Mouse (Mus musculus) adrenal gland, postnatal 25 days (tissue): ENCODE measurements around the gene Uaca. TPM values are rescaled to one million over a fixed set of nuclear protein-coding genes. Genes with fewer than 3 reads are reported as not detected.

Source experiments
- DNase-seq: peaks from one replicate; pipeline ENCODE4 v3.0.0; 2021; ENCODE audit warnings: mixed read lengths
- total RNA-seq: library from RNA; stranded (reverse); gene quantifications from 2 replicates; pipeline ENCODE4 v1.2.3, GENCODE M21; 2021

Uaca gene
- total RNA-seq, 1 experiment from 2014 or later, result 48.6 TPM

DNA sequence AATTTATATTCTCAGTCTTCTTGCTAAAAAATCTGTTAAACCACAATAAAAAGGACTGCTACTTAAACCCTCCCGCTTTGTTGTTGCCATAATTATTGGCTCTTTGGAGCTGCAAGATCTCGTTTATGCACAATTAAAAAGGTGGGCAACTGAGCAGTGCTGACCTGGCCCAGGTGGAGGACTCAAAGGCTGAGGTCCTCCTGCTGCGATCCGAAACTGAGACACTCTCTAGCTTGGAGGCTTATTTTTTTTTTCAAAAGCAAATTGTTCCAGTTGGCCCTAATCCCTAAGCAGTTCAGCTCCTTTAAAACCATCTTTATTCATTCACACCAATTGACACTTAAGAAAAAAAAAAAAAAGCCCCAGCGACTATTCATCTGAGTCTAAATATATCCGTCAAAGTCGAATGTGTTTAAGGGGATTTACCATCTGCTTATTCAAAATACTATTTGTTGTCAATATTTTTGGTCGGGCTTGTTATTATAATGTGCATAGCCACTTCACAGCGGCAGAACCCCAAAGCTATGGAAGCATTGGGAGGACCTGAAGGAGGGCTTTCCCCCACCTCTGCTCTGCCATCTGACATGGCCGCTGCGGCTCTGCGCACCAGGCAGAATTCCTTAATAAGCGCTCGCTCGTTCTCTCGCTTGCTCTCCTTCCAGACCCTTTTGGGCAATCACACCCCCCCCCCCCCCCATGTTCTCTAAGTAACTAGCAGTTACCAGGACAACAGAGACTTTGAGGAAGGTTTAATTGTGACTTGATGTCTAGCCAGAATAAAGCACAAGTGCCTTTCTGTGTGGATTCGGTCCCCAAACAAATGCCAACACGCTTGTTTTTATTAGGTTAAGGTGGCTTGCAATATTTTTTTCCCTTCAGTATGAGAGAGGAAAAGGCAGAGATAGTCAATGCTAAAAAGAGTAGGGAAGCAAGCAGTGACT, 92.4 kb downstream of the Uaca start:
- no peak for DNase-seq

DNA sequence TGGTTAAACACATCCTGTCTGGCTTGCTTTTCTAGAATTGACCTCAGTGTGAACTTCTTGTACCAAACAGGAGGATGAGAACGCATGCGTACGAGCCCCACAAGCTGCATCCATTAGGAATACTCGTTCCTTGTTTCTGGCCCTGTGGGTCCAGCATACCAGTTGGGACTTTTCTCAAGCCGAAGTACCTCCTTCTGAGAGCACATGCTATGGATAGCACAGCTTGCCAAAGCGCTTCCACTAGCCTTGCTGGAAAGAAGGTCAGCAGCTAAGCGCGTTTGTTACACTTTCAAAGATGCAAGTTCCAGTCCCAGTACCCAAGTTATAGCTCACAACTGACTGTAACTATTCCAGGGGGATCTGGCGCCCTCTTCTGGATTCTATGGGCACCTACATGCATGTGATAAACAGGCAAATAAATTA, 93.1 kb downstream of the Uaca start:
- no peak for DNase-seq

DNA sequence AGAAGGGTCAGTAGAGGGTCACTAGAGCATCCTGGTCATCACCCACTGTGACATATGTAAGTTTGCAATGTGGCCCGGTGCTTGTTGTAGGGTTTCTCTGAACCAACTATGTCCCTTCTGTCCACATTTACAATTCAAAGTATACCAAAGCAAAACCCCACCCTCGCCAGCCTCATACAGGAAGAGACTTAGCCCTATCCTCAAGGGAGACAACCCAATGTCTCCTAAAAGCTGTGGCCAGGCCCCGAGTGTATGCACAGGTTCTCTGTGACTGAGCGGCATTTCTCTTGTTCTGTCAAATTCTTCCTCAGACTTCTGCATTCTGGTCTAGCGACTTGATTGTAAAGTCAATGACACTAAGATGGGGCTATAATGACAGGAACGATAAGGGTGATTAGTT, 99.2 kb downstream of the Uaca start:
- no peak for DNase-seq

DNA sequence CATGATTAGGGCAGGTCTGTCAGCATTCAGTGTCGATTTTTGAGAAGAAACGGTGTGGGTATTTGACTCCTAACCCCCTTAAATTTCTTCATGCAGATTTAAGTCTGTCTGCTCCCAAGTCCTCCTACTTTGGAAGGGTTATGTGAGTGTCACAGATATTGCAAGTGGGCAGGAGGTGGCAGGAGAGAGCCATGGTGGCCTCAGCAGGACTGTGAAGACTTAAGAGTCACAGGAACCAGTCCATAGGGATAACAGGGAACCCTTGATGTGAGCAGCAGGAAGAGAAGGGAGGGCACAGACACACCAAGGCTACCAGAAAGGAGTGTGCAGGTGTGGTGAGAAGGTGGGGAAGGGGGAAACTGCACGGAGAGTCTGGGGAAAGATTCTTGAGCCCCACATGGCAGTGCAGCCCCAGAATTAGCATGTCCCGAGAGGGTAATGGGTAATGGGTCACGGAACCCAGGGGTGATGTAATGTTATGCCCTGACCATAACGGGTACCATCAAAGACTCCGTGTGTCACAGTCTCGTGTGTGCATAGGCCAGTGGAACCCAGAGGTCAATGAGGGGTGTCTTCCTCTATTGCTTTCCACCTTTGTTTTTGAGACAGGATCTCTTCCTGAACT, 101.3 kb downstream of the Uaca start:
- DNase-seq, result peak; percentile 73

DNA sequence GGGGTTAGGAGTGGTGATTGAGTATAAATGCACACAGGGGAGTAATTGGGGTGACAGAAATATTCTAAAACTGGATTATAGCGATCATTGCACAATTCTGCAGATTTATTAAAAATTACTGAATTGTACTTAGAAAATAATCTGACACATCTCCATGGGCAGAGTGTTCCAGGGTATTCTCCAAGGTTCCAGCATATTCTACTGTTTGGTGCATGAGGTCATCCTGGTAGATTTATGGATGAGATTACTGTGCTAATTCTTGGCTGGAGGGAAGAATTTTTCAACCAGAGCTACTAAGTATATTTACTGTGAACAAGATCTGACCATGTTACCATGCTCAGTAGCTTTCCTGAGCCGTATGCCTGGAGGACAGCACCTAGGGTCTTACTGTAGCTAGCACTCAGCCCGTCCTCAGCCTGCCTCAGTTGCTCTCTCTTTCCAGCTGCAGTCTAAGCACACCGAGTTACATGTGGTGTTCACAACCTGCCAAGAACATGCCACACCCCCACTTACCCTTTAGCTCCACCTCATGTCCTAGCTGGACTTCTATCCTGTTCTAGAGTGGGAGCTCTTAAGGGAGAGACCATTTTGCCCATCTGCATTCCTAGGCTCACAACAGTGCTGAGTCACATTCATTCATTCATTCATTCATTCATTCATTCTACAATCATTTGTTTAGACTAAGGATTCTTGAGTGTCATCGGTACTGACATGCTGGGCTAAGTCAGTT, 104.1 kb downstream of the Uaca start:
- no peak for DNase-seq

DNA sequence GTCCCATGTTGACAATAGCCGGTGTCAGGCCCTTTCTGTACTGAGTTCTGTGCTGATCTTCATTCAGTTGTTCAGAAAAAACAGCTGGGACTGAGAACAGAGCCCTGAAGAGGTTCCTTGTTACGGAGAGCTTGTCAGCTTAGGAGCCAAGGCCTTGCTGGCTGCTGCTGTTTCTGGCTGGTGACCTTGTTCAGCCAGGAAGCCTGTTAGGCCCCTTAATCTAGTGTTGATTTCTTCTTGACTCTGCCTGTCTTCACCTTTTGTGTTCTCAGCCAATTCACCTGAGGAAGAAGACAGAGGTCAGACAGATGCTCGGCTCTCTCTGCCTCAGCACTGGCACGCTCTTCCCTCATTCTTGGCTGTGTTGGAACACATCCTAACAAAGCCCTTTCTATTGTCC, 104.9 kb downstream of the Uaca start:
- no peak for DNase-seq

DNA sequence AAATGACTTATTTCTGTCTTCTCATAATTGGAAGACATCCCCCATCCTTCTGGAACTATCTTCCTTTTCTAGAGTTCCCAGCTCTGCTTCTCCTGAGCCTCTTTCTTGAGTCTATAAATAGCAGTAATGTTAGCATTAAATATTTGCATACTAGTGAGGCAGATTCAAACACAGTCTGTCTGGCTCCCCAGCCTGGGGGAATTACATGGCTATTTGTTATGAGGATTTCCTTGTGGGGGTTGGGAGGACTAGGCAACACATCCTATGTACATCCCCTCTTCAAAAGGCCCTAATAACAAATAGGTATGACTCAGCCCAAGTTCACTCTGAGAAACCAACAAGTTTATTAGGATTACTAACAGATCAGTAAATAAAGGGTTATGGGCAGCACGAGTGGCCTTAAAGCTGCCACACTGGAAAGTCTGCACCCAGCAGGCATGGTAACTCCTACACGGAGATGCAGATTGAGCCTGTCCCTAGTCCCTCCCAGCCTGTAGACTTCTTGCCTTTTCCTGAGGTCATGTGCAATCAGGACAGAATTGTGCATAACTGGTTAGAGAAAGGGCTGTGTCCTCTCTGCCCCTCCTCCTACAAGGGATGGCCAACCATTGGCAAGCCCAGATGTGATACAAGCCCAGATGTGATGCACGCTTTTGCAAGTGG, 105.6 kb downstream of the Uaca start:
- no peak for DNase-seq

DNA sequence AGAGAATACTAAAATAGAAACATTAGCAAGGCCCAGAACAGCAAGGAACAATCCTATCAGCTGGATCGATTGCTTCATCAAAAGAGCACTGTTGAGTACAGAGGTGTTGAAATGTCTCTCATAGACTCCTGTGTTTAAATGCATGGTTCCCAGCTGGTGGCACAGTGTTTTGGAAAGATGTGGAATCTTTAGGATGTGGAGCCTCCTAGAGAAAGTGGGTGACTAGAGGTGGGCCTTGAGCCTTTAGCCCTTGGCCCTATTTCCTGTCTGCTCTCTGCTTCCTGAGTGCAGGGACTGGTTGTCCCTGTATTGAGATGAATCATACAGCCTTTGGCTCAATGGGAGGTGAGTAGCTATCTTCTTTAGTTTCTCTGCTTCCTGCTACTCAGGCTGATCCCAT, 117.9 kb downstream of the Uaca start:
- DNase-seq, result no peak

DNA sequence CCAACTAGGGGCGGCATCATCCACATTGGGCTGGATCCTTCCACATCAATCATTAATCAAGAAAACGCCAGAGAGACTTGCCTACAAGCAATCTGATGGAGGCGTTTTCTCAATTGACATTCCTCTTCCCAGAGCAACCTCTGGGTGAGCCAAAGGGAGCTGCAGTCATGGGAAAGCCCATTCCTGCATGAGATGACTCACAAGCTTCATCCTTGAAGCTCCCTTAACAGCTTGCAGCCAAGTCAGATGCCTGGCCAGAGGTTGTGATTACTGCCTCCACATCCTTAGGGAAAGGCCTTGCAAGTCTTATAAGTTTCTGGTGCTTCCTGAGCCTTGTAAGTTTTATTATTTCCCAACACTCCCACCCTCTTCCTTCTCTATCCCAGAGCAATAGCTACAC, 119.3 kb downstream of the Uaca start:
- peak; percentile 13 for DNase-seq

DNA sequence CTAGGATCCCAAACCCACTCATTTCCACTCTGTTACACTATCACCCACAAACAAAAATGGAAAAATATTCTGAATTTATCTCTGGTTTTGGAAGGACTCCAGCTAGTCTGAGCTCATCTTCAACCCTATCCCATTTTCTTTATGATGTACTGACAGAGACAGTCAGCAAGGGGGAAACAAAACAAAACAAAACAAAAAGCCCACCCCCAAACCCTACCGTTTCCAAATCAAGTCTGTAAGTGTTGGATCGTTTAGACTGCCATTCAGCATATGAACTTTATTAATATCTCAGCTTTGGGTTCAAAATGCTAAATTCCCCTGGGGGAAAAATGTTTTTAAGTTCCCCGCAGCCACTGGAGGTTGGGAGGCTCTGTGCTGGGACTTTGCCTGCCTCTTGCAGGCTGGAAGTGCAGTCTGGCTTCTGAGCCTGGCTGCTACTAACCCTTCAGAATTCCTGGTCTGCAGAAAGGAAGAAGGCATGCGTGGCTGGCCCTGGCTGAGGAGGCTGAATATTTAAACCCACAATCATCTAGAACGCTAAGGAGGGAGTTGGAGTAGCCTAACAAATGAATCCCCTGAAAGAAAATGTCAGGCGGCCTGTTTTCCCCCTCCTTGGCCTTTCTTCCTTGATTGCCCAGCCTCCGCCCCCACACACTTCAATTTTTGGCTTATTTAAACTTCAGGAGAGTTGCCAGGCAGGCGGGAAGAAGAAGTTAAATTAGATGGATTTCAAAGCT, 125.8 kb downstream of the Uaca start:
- DNase-seq, result no peak

DNA sequence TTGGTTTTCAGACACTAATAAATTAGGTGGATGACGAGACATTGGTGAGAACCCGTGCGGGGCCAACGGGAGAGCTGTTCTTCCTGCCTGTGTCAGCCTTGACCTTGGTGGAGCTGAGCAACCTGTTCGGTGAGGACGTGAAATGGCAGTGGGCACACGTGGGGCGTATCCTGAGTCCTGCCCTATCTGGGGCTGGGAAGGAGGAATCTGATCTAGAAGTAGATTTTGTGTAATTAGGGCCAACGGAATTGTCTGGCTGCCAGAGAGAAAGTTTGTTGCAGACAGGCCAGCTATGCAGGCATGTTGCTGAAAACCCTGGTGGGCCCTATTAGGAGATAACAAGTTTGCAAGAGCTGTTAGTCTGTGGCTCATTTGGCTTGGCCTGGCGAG, 126.3 kb downstream of the Uaca start:
- peak; percentile 31 for DNase-seq

DNA sequence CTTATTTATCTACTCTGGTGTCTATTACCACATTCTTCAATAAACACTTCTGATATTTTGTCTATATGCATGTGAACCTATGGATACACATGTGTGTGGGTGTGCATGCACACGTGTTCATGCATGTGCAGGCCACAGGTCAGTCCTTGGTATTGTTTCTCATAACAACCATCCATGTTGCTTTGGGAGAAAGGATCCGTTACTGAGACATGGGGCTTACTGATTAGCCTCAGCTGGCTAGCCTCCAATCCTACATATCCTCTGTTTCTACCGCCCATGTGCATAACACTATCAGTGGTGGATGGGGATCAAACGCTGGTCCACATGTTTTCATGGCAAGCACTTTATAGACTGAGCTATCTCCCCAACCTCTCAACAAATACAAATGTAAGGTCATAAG, 126.9 kb downstream of the Uaca start:
- DNase-seq, result no peak

DNA sequence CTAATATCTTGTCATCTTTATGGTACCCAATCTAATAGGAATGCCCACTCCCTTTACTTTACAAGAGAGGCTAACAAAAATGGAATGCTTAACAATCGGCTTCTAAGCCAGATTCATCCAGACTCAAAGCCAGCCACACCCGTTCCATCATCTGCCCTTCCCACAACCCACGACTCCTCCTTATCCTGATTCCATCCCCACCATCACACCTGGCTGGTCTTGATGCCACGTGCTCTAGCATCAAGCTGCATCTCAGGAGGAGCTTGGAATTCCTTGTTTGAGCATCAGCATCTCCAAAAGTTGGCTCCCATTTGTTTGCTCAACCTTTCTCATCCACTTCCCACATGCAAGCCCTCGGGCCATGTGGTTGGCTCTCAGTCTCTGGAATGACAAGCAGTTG, 127.5 kb downstream of the Uaca start:
- DNase-seq, result no peak

DNA sequence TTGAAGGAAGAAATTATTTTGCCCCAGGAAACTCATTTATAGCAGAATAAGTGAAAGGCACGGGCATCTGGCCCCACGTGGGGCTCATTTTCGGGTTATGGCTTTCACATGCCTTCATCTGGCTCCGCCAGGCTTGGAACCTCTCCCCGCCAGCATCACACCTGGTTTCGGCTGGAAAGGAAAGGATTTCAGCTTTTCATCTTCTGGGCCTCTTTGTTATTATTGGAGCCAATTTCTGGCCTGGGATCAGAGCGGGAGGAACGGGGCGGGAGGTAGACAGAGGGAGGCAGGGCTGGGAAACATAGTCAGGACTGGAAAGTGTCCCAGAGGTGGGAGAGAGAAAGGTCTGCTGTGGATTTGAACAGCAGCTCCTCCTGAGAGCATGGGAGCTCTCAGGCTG, 132.0 kb downstream of the Uaca start:
- DNase-seq, result no peak

DNA sequence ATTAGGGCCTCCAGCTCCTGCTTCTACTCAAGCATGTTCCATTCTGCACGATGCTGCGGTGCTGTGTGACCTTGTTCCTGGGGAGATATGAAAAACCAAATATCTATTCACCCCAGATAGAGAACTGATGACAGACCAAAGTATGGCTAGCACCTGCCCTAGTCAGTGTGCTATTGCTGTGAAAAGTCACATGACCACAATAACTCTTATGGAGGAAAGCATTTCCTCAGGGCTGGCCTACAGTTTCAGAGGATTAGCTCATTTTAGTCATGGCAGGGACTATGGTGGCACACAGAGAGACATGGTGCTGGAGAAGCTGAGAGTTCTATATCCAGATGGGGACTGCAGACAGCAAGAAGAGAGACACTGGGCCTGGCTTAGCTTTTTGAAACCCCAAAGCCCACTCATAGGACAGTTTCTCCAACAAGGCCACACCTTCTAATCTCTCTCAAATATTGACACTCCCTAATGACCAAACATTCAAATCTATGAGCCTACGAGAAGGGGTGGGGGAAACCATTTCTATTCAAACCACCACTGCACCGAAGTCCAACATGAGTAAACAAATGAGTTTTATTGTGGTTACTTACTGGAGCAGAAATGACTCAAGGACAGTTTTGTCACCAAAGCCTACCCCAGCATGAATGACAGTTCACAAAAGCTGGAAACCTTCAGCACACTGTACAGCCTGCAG, 135.1 kb downstream of the Uaca start:
- DNase-seq, result no peak

Other genes with a start within 250 kb of the Uaca start
- gene Lrrc49, start 106.4 kb upstream of the Uaca start, total RNA-seq, result 17.4 and 25.7 TPM in 2 replicates
- gene Larp6, start 81.6 kb upstream of the Uaca start, total RNA-seq, result 1.2 and 2.1 TPM in 2 replicates